Comparison of ENCODE assay signal across 8 mouse cellular contexts in genomic region chr1:86488774-86489173, GRCm38 (mm10). TPM values are rescaled to one million over a fixed set of nuclear protein-coding genes. Genes with fewer than 3 reads are reported as not detected.
DNase-seq lines count a peak whose midpoint lies in the region; ATAC-seq lines count a peak whose summit lies in the region.

No protein-coding gene starts in this region.

- DNase-seq in lung, postnatal 10 days, result no peak
- no peak for DNase-seq in limb, embryonic 10.5 days (ENCODE audit: low spot score)
- no peak for DNase-seq in adrenal gland, adult 2 months
- DNase-seq in thymus, adult 18-20 months, result no peak
- no peak for DNase-seq in retina, embryonic 14.5 days (ENCODE audit: low spot score)

- no peak for ATAC-seq in lung, embryonic 16.5 days (ENCODE audit: low read depth)
- ATAC-seq in embryonic facial prominence, embryonic 15.5 days (ENCODE audit: insufficient number of reproducible peaks, low FRiP score, low TSS enrichment, low read depth), result no peak
- ATAC-seq in neural tube, embryonic 15.5 days (ENCODE audit: low FRiP score), result no peak

- no peaks in the 10 kb centered on the region for H3K36me3 ChIP-seq in lung, embryonic 16.5 days (ENCODE audit: control insufficient read depth, insufficient read depth, low read length)
- H3K36me3 ChIP-seq in embryonic facial prominence, embryonic 15.5 days, result no peaks in the 10 kb centered on the region
- H3K36me3 ChIP-seq in limb, embryonic 10.5 days, result no peaks in the 10 kb centered on the region
- H3K36me3 ChIP-seq in neural tube, embryonic 15.5 days, result no peaks in the 10 kb centered on the region

- peaks cover 35% of the 10 kb centered on the region for H3K4me1 ChIP-seq in lung, embryonic 16.5 days (replicated peaks; ENCODE audit: control insufficient read depth, insufficient read depth, low read length)
- H3K4me1 ChIP-seq in embryonic facial prominence, embryonic 15.5 days, result peaks cover 31% of the 10 kb centered on the region
- peaks cover 26% of the 10 kb centered on the region for H3K4me1 ChIP-seq in limb, embryonic 10.5 days
- peaks cover 22% of the 10 kb centered on the region for H3K4me1 ChIP-seq in neural tube, embryonic 15.5 days

- H3K4me3 ChIP-seq in lung, embryonic 16.5 days (ENCODE audit: low read length), result peak overlapping the region; percentile 69
- peak overlapping the region; percentile 74 for H3K4me3 ChIP-seq in embryonic facial prominence, embryonic 15.5 days (replicated peaks)
- H3K4me3 ChIP-seq in limb, embryonic 10.5 days, result peak overlapping the region; percentile 72
- H3K4me3 ChIP-seq in neural tube, embryonic 15.5 days (replicated peaks), result peak overlapping the region; percentile 63

- peak overlapping the region; percentile 59 for H3K4me2 ChIP-seq in lung, embryonic 16.5 days (ENCODE audit: low read depth, low read length)
- peak overlapping the region; percentile 68 for H3K4me2 ChIP-seq in embryonic facial prominence, embryonic 15.5 days (replicated peaks)
- H3K4me2 ChIP-seq in neural tube, embryonic 15.5 days, result peak overlapping the region; percentile 72

- no peaks in the 10 kb centered on the region for H3K27me3 ChIP-seq in lung, embryonic 16.5 days (ENCODE audit: control insufficient read depth, insufficient read depth, low read depth, low read length)
- no peaks in the 10 kb centered on the region for H3K27me3 ChIP-seq in embryonic facial prominence, embryonic 15.5 days
- no peaks in the 10 kb centered on the region for H3K27me3 ChIP-seq in limb, embryonic 10.5 days (ENCODE audit: low read depth, poor library complexity, severe bottlenecking)
- H3K27me3 ChIP-seq in neural tube, embryonic 15.5 days (replicated peaks), result no peaks in the 10 kb centered on the region

- no peaks in the 10 kb centered on the region for H3K9me3 ChIP-seq in lung, embryonic 16.5 days (ENCODE audit: control insufficient read depth, low read length)
- H3K9me3 ChIP-seq in embryonic facial prominence, embryonic 15.5 days (replicated peaks), result no peaks in the 10 kb centered on the region
- H3K9me3 ChIP-seq in limb, embryonic 10.5 days (replicated peaks), result no peaks in the 10 kb centered on the region
- no peaks in the 10 kb centered on the region for H3K9me3 ChIP-seq in neural tube, embryonic 15.5 days (replicated peaks)

- H3K9ac ChIP-seq in lung, embryonic 16.5 days (ENCODE audit: low read length), result peak overlapping the region; percentile 99
- H3K9ac ChIP-seq in embryonic facial prominence, embryonic 15.5 days, result no peak overlapping the region
- H3K9ac ChIP-seq in neural tube, embryonic 15.5 days (replicated peaks), result peak overlapping the region; percentile 92

- 90% methylated on average over 4 of the region's 4 CpGs for WGBS in lung, embryonic 16.5 days
- 90% methylated on average over 4 of the region's 4 CpGs for WGBS in embryonic facial prominence, embryonic 15.5 days
- 91% methylated on average over 4 of the region's 4 CpGs for WGBS in limb, embryonic 10.5 days
- 93% methylated on average over 4 of the region's 4 CpGs for whole genome bisulfite sequencing in neural tube, embryonic 15.5 days

- peak overlapping the region; percentile 97 for H3K27ac ChIP-seq in lung, embryonic 16.5 days (ENCODE audit: low read length)
- H3K27ac ChIP-seq in embryonic facial prominence, embryonic 15.5 days (replicated peaks), result peak overlapping the region; percentile 97; the same call in 1 of the 2 replicates
- H3K27ac ChIP-seq in limb, embryonic 10.5 days, result peak overlapping the region; percentile 99
- H3K27ac ChIP-seq in neural tube, embryonic 15.5 days (replicated peaks), result peak overlapping the region; percentile 100

RNA-seq across cellular contexts. Expression of gene Ptma, which starts 37.8 kb away (rescaled TPM):
- 2,358 and 2,609 TPM in 2 replicates for polyA plus RNA-seq in lung, embryonic 16.5 days (2015; fragmentation: Nextera tagmentation; extraction: Ambion mirVana)
- 1,945 and 2,079 TPM in 2 replicates for polyA plus RNA-seq in embryonic facial prominence, embryonic 15.5 days (2015; fragmentation: Nextera tagmentation; extraction: Ambion mirVana)
- polyA plus RNA-seq in limb, embryonic 10.5 days (2016; fragmentation: Nextera tagmentation; extraction: Ambion mirVana), result 3,283 and 3,422 TPM in 2 replicates
- polyA plus RNA-seq in neural tube, embryonic 15.5 days (2015; fragmentation: Nextera tagmentation; extraction: Ambion mirVana), result 1,254 and 1,565 TPM in 2 replicates
- total RNA-seq in adrenal gland, adult 2 months (2021), result 100 to 1,000 TPM; 538 to 582 TPM
- 728 and 947 TPM in 2 replicates for polyA plus RNA-seq in adrenal gland, adult 2 months (2012; rRNA removed)
